Mouse (Mus musculus): ENCODE data around the gene Gtf2ird1. TPM values are rescaled to one million over a fixed set of nuclear protein-coding genes. Genes with fewer than 3 reads are reported as not detected.
"Not testable (repeated sequence)": the region's sequence is repeated elsewhere in the genome, so short reads cannot be mapped to it uniquely, and the experiment has no call there.

Gene Gtf2ird1
- total RNA-seq, 1 experiment from 2014 or later = 14.6 TPM

DNA sequence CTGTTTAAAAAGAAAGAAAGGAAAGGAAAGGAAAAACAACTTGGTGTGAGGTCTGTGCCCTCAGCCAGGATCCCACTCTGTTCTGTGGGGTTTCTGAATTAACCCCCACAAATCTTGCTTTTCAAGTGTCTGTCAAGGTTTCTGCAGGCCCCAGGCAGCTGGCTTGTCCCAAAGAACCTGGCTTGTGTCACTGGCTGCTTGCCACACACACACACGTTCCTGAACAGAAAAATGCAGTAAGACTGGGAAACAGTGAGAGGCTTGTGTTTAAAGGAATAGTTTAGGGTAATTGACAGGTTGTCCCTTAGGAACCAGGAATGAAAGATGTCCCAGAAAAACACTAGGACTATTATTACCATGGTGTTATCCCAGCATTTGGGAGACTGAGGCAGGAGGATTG lies 2.9 kb downstream of the Gtf2ird1 start:
- no peak for ATAC-seq (replicated peaks; ENCODE audit: low read depth, poor library complexity, severe bottlenecking)

GRCm38 (mm10) chr5:134446755-134447154 lies 9.8 kb downstream of the Gtf2ird1 start:
- ATAC-seq (replicated peaks; ENCODE audit: low read depth, poor library complexity, severe bottlenecking) = not testable (repeated sequence)

DNA sequence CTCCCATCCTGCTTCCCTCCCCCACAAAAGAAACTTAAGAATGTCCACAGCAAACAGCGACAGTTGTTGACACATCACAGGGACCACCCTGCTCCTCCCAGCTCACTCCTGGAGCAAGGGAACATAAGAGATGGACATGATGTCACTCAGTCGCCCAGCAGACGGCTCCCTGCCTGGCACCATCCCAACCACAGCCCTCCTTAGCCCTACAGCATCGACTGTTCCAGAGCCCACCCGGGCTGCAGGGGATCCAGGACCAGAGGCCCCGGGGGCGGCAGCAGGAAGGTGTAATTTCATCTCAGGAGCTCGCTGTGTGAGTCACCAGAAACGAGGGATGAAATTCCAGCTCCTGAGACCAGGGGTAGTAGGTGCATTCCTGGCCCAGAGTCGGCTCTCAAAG lies 10.6 kb downstream of the Gtf2ird1 start:
- no peak for ATAC-seq (replicated peaks; ENCODE audit: low read depth, poor library complexity, severe bottlenecking)

DNA sequence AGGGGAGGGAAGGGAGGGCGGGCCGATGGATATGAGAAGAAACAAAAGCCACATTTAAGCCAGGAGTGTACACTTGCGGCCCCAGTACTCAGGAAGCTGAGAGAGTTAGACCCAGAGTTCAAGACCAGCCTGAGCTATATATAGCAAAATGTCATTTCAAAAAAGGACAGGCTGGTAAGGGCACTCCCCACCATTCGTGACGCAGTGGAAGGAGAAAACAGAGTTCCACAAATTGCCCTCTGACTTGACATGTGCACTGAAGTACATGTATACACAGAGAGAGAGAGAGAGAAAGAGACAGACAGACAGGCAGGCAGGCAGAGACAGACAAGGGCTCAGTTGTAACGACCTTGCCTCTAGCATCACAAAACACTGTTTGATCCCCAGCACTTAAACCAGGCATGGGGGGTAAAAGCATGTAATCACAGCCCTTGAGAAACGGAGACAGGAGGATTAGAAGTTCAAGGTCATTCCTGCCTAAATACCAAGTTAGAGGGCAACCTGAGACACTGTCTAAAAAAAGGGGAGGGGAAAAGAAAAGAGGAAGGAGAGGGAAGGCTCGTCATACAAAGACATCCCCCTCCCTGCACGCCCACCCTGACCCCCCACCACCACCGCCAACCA lies 11.2 kb downstream of the Gtf2ird1 start:
- ATAC-seq (replicated peaks; ENCODE audit: low read depth, poor library complexity, severe bottlenecking) = peak; percentile 45; the same call in 1 of the 2 replicates

DNA sequence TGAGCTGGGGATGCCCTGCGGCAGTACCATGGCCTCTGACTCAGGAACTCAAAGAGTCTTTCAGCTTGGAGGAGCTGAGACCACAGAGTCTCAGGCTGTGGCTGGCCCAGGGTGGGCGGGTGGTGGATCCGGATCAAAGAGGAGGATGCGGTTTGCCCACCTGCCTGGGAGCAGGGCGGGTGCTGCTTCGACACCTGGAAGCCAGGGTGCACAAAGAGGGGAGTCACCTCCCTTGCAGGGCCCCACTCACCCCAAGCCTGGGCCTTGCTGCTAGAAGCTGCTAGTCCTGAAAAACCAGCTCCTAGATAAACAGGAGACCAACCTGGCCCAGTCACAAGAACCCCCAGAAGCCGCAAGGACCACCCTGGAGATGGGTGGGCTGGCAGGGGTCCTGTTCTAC lies 12.0 kb downstream of the Gtf2ird1 start:
- ATAC-seq (replicated peaks; ENCODE audit: low read depth, poor library complexity, severe bottlenecking) = no peak

- ATAC-seq (replicated peaks; ENCODE audit: low read depth, poor library complexity, severe bottlenecking) = no peak
These were observed 14.4 kb downstream of the Gtf2ird1 start for GRCm38 (mm10) chr5:134442066-134442465.

GRCm38 (mm10) chr5:134441105-134441504 lies 15.4 kb downstream of the Gtf2ird1 start:
- no peak for ATAC-seq (replicated peaks; ENCODE audit: low read depth, poor library complexity, severe bottlenecking)

DNA sequence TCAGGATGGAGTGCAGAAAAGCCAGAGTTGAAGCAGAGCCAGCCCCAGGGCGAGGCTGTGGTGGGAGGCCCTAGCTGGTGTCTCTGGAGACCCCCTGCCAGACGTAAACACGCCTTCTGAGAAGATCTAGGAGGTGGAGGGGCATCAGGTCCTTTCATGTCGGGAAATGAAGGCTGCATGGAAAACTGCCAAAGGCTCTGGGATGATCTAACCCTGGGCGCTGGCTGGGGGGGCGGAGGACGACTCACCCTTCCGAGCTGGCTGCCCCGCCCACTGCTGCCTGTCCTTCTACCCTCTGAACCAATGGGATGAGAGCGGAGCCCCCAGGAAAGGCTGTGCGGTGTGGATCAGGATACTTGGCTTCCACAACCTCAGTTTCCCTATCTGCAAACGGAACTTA lies 16.4 kb downstream of the Gtf2ird1 start:
- no peak for ATAC-seq (replicated peaks; ENCODE audit: low read depth, poor library complexity, severe bottlenecking)

DNA sequence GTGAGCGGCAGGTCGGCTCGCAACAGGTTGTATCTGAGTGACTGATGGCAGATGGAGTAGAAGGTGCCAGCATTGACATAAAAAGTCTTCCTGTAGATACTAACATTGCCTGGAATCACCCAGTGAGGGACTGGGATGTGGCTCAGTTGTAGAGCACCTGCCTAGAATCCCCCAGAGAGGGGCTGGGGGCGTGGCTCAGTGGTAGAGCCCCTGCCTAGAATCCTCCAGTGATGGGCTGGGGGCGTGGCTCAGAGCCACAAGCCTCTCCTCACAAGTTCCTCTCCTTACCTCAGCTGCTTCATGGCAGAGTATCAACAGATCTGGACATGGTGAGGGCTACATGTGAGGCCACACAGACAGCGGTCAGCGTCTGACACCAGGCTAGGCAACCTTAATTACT lies 17.0 kb downstream of the Gtf2ird1 start:
- ATAC-seq (replicated peaks; ENCODE audit: low read depth, poor library complexity, severe bottlenecking) = no peak

DNA sequence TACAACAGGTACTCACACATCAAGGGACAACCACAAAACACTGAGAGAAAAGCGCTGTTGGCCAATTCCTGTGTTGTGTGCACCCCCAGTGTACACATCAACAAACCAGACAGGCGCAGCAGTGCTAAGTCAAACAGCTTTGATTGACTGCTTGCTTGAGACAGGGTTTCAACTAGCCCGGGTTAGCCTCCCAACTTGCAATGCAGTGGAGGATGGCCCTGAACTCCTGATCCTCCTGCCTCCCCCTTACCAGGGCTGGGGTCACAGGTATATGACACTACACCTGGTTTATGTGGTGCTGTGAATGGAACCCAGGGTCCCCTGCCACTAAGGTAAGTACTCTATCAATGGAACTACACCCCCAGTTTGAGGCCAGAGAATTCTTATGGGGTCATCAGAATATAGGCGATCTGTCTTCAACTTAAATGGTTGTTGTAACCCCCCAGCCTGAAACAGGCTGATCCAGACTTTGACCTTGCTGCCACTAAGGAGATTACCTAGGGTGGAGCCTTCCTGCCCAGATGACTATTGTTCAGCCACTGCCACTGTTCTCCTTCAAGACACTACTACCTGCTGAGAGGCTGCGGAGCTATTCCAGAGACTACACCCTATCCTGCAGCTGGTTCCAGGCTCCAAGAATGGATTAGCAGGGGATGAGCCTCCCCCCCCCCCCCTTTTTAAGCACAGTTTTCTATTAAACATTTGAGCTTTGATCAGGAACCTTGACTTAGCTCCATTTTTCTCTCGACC lies 17.7 kb downstream of the Gtf2ird1 start:
- ATAC-seq (replicated peaks; ENCODE audit: low read depth, poor library complexity, severe bottlenecking) = no peak

- ATAC-seq (replicated peaks; ENCODE audit: low read depth, poor library complexity, severe bottlenecking) = peak; percentile 91
These were observed 19.1 kb downstream of the Gtf2ird1 start for GRCm38 (mm10) chr5:134437459-134437827.

GRCm38 (mm10) chr5:134436782-134437458 lies 19.6 kb downstream of the Gtf2ird1 start:
- ATAC-seq (replicated peaks; ENCODE audit: low read depth, poor library complexity, severe bottlenecking) = no peak

GRCm38 (mm10) chr5:134435836-134436331 lies 20.6 kb downstream of the Gtf2ird1 start:
- no peak for ATAC-seq (replicated peaks; ENCODE audit: low read depth, poor library complexity, severe bottlenecking)

- ATAC-seq (replicated peaks; ENCODE audit: low read depth, poor library complexity, severe bottlenecking) = no peak
These were observed 23.4 kb downstream of the Gtf2ird1 start for GRCm38 (mm10) chr5:134433137-134433536.

DNA sequence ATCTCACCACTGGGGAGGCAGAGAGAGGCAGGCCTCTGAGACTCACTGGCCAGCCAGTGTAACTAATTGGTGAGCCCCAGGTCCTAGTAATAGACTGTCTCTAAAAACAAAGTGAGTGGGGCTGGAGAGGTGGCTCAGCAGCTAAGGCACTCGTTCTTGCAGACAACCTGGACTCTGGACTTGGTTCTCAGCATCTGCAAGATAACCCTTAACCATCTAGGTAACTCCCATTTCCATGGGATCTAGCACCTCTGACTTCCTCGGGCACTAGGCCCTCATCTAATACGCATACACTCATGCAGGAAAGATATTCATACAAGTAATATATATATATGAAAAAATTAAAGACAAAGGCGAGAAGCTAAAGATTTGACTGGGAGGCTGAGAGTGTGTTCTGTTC lies 26.4 kb downstream of the Gtf2ird1 start:
- no peak for ATAC-seq (replicated peaks; ENCODE audit: low read depth, poor library complexity, severe bottlenecking)

- no peak for ATAC-seq (replicated peaks; ENCODE audit: low read depth, poor library complexity, severe bottlenecking)
These were observed 28.9 kb downstream of the Gtf2ird1 start for GRCm38 (mm10) chr5:134427664-134428063.

GRCm38 (mm10) chr5:134425601-134426000 lies 30.9 kb downstream of the Gtf2ird1 start:
- ATAC-seq (replicated peaks; ENCODE audit: low read depth, poor library complexity, severe bottlenecking) = no peak

- no peak for ATAC-seq (replicated peaks; ENCODE audit: low read depth, poor library complexity, severe bottlenecking)
These were observed 32.6 kb downstream of the Gtf2ird1 start for GRCm38 (mm10) chr5:134423930-134424329.

DNA sequence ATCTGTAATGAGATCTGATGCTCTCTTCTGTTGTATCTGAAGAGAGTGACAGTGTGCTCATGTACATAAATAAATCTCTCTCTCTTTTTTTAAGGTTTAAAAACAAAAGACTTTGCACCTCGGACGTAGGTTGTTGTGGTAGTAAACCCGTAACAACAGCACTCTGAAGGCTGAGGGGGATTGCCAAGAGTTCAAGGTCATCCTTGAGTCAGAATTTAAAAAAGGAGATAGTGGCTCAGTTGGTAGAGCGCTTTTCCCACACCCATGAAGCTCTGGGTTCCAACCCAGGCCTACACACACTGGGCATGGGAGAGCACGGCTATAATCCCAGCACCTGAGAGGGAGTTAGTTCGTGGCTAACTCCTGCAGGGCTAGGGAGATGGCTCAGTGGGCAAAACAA lies 33.1 kb downstream of the Gtf2ird1 start:
- no peak for ATAC-seq (replicated peaks; ENCODE audit: low read depth, poor library complexity, severe bottlenecking)

GRCm38 (mm10) chr5:134422265-134422925 lies 34.1 kb downstream of the Gtf2ird1 start:
- no peak for ATAC-seq (replicated peaks; ENCODE audit: low read depth, poor library complexity, severe bottlenecking)

DNA sequence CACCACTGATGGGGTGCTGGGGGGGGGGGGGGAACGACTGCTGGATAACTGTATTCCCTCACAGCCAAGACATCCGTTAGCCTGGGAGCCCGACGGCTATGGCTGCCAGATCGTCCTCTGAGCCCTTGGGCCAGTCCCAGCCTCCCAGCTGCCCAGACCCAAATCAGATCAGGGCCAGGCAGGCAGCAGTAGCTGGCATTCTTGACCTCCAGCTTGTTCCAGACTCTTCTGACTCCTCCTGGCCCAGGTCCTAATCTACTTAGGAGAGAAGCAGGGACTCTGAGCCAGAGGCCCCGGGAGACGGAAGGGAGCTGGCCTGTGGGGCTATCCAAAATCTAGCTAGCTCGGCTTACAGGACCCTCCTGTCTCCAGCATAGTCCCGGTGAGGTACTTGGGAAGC lies 35.5 kb downstream of the Gtf2ird1 start:
- ATAC-seq (replicated peaks; ENCODE audit: low read depth, poor library complexity, severe bottlenecking) = no peak
